Mouse (Mus musculus): Measurements from ENCODE around the gene Arhgef18.

Arhgef18 gene

DNA sequence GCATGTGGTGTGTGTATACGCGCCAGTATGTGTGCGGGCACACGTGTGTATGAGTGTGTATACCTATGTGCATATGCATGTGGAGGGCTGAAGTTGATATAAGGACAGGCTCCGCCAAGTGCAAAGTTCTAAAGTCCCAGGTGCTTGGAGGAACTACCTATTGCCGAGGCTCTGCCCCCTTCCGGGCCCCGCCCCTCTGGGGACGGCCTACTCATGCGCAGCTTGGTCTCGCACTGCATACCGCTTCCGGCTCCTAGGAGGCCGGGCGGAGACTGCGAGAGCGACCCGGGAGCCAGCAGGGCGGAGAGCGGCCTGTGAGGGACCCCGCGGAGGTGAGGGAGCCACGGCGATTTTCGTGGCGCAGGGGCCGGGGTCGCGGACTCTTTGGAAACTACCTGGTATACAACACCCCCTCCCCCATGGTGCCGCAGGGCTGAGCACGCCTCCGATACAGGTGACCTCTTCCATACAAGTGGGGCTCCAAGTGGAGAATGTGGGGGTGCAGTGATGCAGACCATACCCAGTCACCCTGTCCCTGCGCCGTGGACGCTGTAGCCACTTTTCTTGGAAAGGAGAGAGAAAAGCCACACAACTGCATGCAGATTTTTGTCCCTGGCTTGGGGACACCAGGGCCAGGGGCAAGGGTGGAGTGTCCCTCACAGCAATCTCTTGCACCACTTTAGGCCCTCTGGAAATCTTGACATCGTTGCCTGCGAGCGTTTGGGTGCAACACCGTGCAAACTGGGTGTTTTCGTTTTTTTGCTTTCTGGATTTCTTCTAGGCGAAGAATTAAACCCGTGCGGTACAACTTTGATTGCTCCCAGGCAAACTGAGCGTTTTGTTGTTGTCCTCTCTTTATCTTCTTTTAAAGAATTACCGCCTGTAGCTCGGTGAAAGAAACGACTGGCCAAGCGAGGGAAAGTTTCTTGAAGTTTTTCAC is at the start of gene Arhgef18:
Gene Arhgef18, plus strand, starts transcription at position 236 of the 940 bp plus-strand sequence.
- peak; percentile 82 to 86 for DNase-seq (ENCODE audit: low spot score in 2 of 2)

DNA sequence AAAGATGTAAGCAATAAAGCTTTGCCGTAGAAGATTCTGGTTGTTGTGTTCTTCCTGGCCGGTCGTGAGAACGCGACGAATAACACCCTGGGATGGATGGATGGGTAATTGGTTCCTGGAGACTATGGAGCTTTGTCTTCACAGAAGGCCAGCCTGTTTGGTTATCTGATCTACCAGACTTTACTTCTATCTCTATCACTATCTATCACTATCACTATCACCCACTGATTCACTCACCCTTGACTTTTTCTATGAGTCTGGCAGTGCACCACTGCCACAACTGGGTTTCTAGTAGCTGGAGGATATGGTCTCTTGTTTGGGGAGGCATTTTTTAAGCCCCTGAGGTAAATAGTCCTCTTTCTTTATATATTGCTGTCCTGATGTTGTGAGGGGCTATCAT is 47.5 kb upstream of the Arhgef18 start:
- no peak for DNase-seq (ENCODE audit: low spot score in 2 of 2)

GRCm38 (mm10) chr8:3346691-3347413 is 46.0 kb upstream of the Arhgef18 start:
- no peak for DNase-seq (ENCODE audit: low spot score in 2 of 2)

DNA sequence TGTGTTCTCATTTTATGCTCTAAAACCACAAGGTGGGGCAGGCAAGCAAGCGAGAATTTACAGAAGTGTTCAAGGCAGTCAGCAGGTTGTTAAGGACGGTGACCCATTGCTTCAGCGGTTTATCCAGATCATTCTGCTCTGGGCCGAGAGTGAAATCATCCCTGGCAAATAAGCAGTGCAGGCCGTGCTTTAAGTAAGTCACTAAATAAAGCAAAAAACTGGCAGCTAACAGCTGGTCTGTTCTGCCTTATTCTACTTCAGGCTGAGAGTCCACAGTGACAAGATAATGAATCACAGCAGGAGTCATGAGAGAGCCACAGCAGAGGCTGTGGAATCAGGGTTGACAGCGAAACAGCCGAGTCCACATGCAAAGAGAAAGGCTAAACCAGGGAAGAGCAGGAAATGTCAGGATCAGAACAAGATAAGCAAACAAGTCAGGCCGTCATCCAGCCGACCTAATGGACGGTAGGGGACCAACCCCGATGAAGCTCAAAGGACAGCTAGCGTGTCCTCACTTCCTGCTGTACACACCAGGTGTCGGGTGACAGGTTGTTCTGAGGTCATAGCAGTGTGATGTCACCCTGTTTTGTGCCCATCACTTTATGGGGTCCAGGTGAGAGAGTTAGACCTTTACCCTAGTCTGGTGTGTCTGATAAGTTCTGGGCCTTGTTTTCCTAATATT is 44.5 kb upstream of the Arhgef18 start:
- no peak for DNase-seq (ENCODE audit: low spot score in 2 of 2)

DNA sequence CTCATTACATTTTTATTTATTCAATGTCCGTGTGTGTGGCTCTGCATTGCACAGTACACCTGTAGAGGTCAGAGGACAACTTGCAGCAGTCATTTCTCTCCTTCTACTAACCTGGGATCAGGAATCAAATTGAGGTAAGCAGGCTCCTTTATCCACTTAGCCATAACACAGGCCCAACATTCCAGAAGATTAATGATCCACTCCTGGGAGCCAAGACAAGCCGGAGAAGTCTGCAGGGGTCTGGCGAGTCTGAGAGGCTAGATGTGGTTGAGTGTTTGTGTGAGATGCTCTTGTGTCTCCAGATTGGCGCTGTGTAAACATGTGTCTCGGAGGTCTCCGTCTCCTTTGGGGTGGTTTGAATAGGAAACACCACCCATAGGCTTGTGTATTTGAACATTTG is 42.1 kb upstream of the Arhgef18 start:
- no peak for DNase-seq (ENCODE audit: low spot score in 2 of 2)

DNA sequence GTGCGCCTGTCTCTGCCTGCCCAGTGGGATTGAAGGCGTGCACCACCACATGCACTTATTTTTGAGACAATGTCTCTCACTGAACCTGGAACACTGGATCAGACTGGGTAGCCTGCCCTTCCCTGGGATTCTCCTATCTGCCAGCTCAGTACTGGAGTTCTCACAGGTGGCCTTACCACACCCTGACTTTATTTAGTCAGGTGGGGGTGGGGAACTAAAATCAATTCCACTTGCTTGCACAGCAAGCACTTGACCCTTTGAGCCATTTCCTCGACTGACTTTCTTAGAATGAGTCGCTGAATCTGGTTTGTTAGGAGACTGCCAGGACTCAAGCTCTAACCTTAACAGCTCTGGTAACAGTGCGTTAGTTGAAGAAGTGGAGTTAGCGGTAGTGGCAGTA is 40.1 kb upstream of the Arhgef18 start:
- no peak for DNase-seq (ENCODE audit: low spot score in 2 of 2)

GRCm38 (mm10) chr8:3353189-3353810 is 39.5 kb upstream of the Arhgef18 start, which contains the start of gene A430078G23Rik:
Gene A430078G23Rik, plus strand, starts transcription at chr8:3353415.
- no peak for DNase-seq (ENCODE audit: low spot score in 2 of 2)

GRCm38 (mm10) chr8:3353811-3354442 is 38.9 kb upstream of the Arhgef18 start:
- no peak for DNase-seq (ENCODE audit: low spot score in 2 of 2)

DNA sequence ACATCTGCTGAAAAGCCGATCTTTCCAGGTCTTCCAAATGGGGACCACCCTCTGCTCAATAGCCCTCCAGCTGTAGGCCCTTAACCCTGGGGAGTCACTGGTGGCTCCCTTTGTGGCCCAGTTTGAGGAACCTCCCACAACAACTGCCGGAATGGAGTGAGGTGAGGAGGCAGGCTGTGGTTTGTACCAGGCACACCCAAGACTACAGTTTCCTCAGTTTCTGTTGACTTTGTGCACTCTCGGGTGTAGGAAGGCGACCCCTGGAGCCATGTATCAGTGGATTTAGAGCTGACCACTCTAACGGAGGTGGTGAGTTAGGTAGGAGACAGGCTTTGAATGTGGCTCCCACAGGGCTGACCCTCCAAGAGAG is 38.4 kb upstream of the Arhgef18 start:
- DNase-seq (ENCODE audit: low spot score in 2 of 2), result no peak

GRCm38 (mm10) chr8:3355586-3355985 is 37.2 kb upstream of the Arhgef18 start:
- no peak for DNase-seq (ENCODE audit: low spot score in 2 of 2)

GRCm38 (mm10) chr8:3358060-3358459 is 34.7 kb upstream of the Arhgef18 start:
- DNase-seq (ENCODE audit: low spot score in 2 of 2), result peak; percentile 66 to 87

GRCm38 (mm10) chr8:3367086-3367485 is 25.7 kb upstream of the Arhgef18 start:
- DNase-seq (ENCODE audit: low spot score in 2 of 2), result no peak

DNA sequence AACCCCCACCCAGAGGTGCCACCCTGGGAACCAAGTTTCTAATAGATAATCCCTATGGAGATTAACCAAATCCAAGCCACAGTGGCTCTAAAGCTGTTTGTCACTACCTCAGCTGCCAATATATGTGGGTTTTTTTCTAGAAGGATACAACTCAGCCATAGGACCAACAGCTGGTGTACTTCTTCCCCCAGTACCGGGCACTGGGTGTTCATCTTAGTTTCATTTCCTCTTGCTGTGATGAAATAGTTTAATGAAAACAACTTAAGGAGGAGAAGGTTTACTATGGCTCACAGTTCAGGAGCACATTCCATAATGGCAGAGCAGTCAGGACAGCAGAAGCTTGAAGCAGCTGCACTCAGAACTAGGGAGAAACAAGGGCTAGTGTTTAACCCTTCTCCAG is 24.7 kb upstream of the Arhgef18 start:
- no peak for DNase-seq (ENCODE audit: low spot score in 2 of 2)

- no peak for DNase-seq (ENCODE audit: low spot score in 2 of 2)
Measured at GRCm38 (mm10) chr8:3375748-3376147, 17.1 kb upstream of the Arhgef18 start.

DNA sequence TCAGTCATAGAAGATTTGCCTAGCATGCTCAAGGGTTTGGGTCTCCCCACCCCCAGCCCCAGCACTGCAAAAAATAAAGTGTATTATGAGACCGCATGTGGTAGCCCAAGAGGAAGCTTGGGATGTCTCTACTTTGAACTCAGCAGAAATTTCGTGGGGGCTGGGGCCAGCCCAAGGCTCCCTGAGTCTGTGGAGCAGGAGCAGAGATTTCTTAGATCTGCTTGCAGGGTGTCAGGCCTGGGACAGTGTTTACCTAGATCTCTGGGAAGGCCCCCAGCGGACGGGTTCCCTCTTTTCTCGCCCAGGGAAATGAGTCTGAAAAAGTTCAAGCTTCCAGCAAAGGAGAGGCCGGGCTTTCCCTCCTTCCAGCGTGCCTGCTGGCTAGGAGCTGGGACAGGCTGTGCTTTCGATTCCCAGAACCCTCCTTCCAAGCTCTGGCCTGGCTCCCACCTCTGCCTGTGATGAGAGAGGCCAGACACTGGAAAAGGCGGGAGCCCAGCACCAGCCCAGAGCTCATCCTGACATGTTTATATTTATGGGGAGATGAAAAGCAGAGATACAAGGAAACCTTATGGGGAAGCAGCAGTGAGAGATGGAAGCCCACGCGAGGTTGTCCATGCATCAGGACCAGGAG is 16.0 kb upstream of the Arhgef18 start:
- peak; percentile 65 to 67 for DNase-seq (ENCODE audit: low spot score in 2 of 2)

- DNase-seq (ENCODE audit: low spot score in 2 of 2), result peak; percentile 36 to 73
Measured at GRCm38 (mm10) chr8:3387286-3387685, 5.5 kb upstream of the Arhgef18 start.

DNA sequence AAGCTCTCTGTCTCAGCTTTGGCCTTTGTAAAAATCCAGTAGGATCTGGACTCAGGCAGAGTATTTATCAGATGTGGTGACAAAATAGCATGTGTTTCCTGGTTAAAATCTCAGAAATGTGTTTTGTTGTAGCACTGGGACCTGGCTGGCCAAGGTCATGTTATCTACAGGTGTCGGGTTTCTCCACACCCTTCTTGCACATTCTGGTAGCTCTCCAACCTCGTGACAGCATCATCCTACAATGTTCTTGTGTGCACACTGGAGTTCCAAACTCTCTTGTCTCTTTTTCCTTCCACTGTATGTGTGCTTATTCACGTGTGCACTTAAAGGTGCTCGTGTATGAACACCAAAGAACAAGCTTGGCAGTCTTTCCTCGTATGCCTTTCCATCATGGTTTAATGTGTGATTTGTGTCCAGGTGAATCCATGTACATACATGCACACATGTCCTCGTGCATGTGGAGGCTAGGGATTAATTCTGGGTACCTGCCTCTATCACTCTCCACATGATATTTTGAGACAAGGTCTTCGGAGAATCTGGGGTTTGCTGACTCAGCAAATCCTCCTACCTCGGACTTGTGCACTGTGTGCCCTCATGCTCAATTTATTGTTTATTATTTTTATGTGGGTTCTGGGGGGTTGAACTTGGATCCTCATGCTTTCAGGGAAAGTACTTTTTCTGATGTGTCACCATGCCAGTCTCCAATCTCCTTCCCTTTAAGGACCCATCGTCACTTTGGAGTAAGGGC is 4.0 kb upstream of the Arhgef18 start:
- no peak for DNase-seq (ENCODE audit: low spot score in 2 of 2)

DNA sequence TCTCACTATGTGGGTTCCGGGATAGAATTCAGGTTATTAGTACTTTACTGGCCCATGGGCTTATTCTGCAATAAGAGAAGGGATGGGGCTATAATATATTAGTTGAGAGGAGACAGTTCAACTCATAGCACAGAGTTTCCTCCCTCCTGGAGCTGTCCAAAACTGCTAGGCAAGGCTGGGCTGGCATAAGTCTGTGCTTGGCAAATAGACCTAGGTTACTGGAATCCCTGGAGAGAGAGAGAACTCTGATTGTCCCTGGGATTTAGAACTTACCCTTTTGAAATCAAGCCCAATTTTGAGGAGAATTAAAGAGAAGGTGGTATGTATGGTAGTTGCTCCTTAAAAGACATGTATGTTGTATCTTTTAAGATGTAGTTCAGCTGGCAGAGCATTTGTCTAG is 3.3 kb upstream of the Arhgef18 start:
- DNase-seq (ENCODE audit: low spot score in 2 of 2), result no peak

- no peak for DNase-seq (ENCODE audit: low spot score in 2 of 2)
Measured at GRCm38 (mm10) chr8:3392293-3392692, 513 bp upstream of the Arhgef18 start.

DNA sequence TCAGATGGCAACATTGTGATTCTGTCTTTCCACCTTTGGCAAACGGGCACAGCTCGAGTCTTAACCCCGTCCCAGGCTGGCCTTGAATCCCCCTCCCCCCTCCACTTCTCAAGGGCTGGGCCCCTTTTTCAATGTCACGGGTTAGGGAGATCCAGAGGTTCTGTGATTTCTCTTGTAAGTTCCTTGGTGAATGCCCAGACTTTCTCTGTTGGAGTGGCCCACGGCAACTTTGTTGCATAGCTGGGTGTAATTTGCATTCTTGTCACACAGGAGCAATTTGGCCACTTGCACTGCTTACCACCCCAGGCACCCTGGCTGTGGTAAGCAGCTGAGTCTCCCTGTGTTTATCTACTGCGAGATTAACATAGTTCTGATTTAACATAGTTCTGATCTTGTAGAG is 1.8 kb downstream of the Arhgef18 start:
- no peak for DNase-seq (ENCODE audit: low spot score in 2 of 2)
